Mouse (Mus musculus): Measurements from ENCODE around the gene Zfp207. TPM values are rescaled to one million over a fixed set of nuclear protein-coding genes. Genes with fewer than 3 reads are reported as not detected.

The Zfp207 gene
- polyA plus RNA-seq (2015; fragmentation: Nextera tagmentation; extraction: Ambion mirVana), result 110 and 115 TPM in 2 replicates

DNA sequence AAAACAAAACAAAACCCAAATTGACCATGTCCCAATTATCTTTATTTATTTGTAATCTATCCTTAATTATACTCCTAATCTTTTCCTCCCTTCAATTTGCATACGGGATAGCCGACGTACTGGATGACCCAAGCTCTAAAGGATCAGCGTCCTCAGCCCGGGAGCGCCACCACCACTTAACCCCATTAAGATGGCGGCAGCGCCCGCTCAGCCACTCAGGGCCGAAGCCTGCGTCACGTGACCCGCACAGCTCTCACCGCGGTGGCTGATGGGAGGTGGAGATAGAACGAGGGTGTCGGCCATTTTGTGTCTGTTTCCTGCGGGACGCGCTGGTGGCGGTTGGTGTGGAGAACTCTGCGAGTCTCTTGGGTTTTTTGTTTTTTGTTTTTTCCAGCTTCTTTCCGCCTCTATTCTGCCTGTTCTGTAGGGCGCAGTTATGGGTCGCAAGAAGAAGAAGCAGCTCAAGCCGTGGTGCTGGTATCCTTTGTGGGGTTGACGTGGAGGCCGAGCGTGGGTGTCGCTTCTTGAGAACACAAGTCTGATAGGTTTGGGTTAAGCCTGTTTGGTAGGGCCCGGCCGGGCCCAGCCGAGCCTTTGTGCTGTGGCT is at the start of gene Zfp207:
Zfp207 (plus strand) TSS at position 261 of the 607 bp plus-strand sequence.
- Histone ChIP-seq H3K4me2 (replicated peaks; ENCODE audit: low read depth) (peak within 1 kb of the TSS; percentile 67), H3K9me3 (ENCODE audit: control insufficient read depth, low read length) (no peaks in the 10 kb centered on the region), H3K4me3 (ENCODE audit: low read depth, low read length) (peak within 1 kb of the TSS; percentile 97), H3K27ac (replicated peaks) (peak within 1 kb of the TSS; percentile 97), H3K36me3 (ENCODE audit: control insufficient read depth, insufficient read depth, low read length) (no peaks in the 10 kb centered on the region), H3K4me1 (replicated peaks; ENCODE audit: control insufficient read depth, insufficient read depth) (peaks cover 2% of the 10 kb centered on the region; the same call in 1 of the 2 replicates), H3K27me3 (ENCODE audit: control insufficient read depth, insufficient read depth, low read length) (no peaks in the 10 kb centered on the region), H3K9ac (ENCODE audit: low read length) (peak within 1 kb of the TSS; percentile 99)
- TF ChIP-seq CTCF (IDR thresholded peaks at IDR 0.05; ENCODE audit: low read depth) (peak; percentile 8; the same call in 1 of the 2 replicates), EP300 (optimal IDR thresholded peaks at IDR 0.05) (peak; percentile 9)
- ATAC-seq (ENCODE audit: low FRiP score, low TSS enrichment) (peak; percentile 97), DNase-seq (ENCODE audit: low spot score) (peak; percentile 97)
- WGBS, result under 1% methylated on average over 33 of the region's 33 CpGs

DNA sequence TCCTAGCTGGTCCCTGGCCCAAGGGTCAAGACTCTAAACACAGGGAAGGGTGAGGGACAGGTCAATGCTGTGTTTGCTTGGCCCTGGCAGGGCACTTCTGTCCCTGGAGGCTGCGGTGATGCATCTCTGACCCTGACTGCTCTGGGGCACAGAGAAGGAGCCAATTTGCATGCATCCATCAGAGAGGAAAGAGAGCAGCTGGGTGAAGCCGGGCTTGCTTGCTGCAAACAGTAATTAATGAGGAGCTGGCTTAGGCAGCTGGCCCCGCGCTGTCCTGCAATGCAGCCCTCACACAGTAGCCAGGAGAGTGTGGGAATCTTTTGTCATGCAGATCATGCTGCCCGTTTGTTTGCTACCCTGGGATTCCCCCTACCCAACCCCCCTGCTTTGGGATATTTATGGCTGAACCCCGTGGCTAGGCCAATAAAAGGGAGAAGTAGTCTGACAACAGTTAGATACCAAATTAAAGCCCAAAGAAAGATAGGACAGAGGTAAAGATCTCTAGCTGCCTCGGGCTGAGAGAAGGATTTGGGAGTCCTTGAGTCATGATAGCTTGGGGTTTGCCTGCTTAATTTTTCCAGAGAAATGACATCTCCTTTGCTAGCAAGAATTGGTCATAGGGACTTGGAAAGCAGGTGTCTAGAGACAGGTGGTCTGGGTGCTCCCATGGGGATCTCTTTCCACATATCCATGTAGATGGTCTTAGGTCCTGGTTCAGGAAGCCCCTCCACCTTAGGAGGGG is 47.3 kb upstream of the Zfp207 start:
- Histone ChIP-seq H3K9ac (ENCODE audit: low read length) (no peak overlapping the region), H3K27ac (replicated peaks) (no peak overlapping the region), H3K36me3 (ENCODE audit: control insufficient read depth, insufficient read depth, low read length) (no peaks in the 10 kb centered on the region), H3K9me3 (ENCODE audit: control insufficient read depth, low read length) (no peaks in the 10 kb centered on the region), H3K4me2 (replicated peaks; ENCODE audit: low read depth) (no peak overlapping the region), H3K4me1 (replicated peaks; ENCODE audit: control insufficient read depth, insufficient read depth) (no peaks in the 10 kb centered on the region), H3K27me3 (ENCODE audit: control insufficient read depth, insufficient read depth, low read length) (no peaks in the 10 kb centered on the region), H3K4me3 (ENCODE audit: low read depth, low read length) (no peak overlapping the region)
- no peak for ATAC-seq (ENCODE audit: low FRiP score, low TSS enrichment)
- no peak for TF ChIP-seq CTCF (IDR thresholded peaks at IDR 0.05; ENCODE audit: low read depth)
- no peak for TF ChIP-seq EP300 (optimal IDR thresholded peaks at IDR 0.05)
- no peak for DNase-seq (ENCODE audit: low spot score)
- 7% methylated on average over 7 of the region's 7 CpGs for WGBS

DNA sequence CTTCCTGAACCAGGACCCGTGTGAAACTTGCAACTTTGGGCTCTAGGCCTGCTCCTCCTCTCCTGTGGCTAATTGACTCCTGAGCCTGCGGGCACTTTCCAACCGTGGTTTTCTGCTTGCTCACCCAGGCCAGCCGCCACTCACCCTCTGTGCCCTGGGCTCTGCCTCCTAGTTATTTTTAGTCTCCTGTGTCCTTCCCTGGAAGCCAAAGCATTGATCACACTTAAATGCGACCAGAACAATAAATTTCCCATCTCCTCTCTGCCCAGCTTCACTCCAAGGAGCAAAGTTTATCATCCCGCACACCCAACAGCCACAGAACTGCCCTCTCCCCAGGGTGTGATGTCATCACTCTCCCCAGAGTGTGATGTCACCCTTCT is 46.7 kb upstream of the Zfp207 start:
- ATAC-seq (ENCODE audit: low FRiP score, low TSS enrichment) (no peak), DNase-seq (ENCODE audit: low spot score) (no peak)
- Histone ChIP-seq H3K27me3 (ENCODE audit: control insufficient read depth, insufficient read depth, low read length) (no peaks in the 10 kb centered on the region), H3K4me1 (replicated peaks; ENCODE audit: control insufficient read depth, insufficient read depth) (no peaks in the 10 kb centered on the region), H3K36me3 (ENCODE audit: control insufficient read depth, insufficient read depth, low read length) (no peaks in the 10 kb centered on the region), H3K9ac (ENCODE audit: low read length) (no peak overlapping the region), H3K27ac (replicated peaks) (no peak overlapping the region), H3K4me3 (ENCODE audit: low read depth, low read length) (no peak overlapping the region), H3K9me3 (ENCODE audit: control insufficient read depth, low read length) (no peaks in the 10 kb centered on the region), H3K4me2 (replicated peaks; ENCODE audit: low read depth) (no peak overlapping the region)
- WGBS, result 36% methylated on average over 6 of the region's 6 CpGs
- TF ChIP-seq EP300 (optimal IDR thresholded peaks at IDR 0.05) (no peak), CTCF (IDR thresholded peaks at IDR 0.05; ENCODE audit: low read depth) (no peak)

DNA sequence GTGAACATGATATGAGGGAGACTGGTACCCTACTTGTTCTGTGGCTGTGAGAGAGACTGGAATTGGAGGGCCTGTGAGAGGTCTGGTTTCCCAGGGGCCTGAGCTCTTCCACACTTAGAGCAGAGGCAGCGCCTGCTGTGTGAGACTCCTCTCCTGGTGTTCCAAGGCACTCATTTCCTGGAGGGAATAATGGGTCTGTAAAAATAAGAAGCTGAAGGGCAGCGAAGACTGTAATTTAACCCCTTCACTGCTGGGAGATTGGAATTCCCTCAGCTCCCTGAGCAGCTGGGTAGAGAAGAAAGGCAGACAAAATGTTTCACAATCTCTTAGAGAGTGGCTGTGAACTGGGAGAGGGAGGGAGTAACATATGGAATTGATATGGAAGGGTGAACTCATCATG is 40.6 kb upstream of the Zfp207 start:
- Histone ChIP-seq H3K9ac (ENCODE audit: low read length) (no peak overlapping the region), H3K27me3 (ENCODE audit: control insufficient read depth, insufficient read depth, low read length) (no peaks in the 10 kb centered on the region), H3K9me3 (ENCODE audit: control insufficient read depth, low read length) (no peaks in the 10 kb centered on the region), H3K4me1 (replicated peaks; ENCODE audit: control insufficient read depth, insufficient read depth) (no peaks in the 10 kb centered on the region), H3K4me2 (replicated peaks; ENCODE audit: low read depth) (no peak overlapping the region), H3K36me3 (ENCODE audit: control insufficient read depth, insufficient read depth, low read length) (no peaks in the 10 kb centered on the region), H3K27ac (replicated peaks) (no peak overlapping the region), H3K4me3 (ENCODE audit: low read depth, low read length) (no peak overlapping the region)
- ATAC-seq (ENCODE audit: low FRiP score, low TSS enrichment), result no peak
- 19% methylated on average over 2 of the region's 2 CpGs for WGBS
- no peak for DNase-seq (ENCODE audit: low spot score)
- TF ChIP-seq EP300 (optimal IDR thresholded peaks at IDR 0.05), result no peak
- no peak for TF ChIP-seq CTCF (IDR thresholded peaks at IDR 0.05; ENCODE audit: low read depth)

DNA sequence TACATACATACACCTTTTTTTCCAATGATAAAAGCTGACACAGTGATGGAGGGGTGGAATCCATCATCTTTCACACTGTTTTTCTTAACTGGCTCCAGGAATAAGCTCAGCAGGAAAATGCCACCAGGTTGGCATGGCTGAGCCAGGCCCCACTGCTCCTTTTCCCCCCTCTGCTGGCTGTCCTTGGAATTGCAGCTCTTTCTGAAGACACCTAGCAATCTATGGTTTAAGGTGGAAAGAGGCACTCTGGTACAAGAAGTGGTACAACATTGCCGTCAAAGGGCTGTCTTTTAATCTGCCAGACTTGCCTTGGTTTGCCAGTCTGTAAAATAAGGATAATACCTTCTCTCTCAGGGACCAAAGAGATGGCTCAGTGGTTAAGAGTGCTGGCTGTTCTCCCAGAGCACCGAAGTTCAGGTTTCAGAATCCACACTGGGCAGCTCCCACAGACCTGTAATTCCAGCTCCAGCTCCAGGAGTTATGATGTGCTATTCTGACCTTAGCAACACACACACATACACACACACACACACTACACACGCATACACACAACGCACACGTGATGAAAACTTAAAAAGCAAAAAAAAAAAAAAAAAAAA is 31.1 kb upstream of the Zfp207 start:
- H3K27me3 ChIP-seq (ENCODE audit: control insufficient read depth, insufficient read depth, low read length), result no peaks in the 10 kb centered on the region
- no peaks in the 10 kb centered on the region for H3K36me3 ChIP-seq (ENCODE audit: control insufficient read depth, insufficient read depth, low read length)
- H3K27ac ChIP-seq (replicated peaks), result no peak overlapping the region
- DNase-seq (ENCODE audit: low spot score) (peak; percentile 83), ATAC-seq (ENCODE audit: low FRiP score, low TSS enrichment) (no peak)
- no peak overlapping the region for H3K4me2 ChIP-seq (replicated peaks; ENCODE audit: low read depth)
- H3K9ac ChIP-seq (ENCODE audit: low read length), result no peak overlapping the region
- WGBS, result 70% methylated on average over 5 of the region's 5 CpGs
- TF ChIP-seq CTCF (IDR thresholded peaks at IDR 0.05; ENCODE audit: low read depth) (peak; percentile 95), EP300 (optimal IDR thresholded peaks at IDR 0.05) (no peak)
- H3K4me1 ChIP-seq (replicated peaks; ENCODE audit: control insufficient read depth, insufficient read depth), result no peaks in the 10 kb centered on the region
- no peaks in the 10 kb centered on the region for H3K9me3 ChIP-seq (ENCODE audit: control insufficient read depth, low read length)
- no peak overlapping the region for H3K4me3 ChIP-seq (ENCODE audit: low read depth, low read length)

All from stomach, postnatal 0 days (tissue).